Mouse (Mus musculus): Measurements from ENCODE around the gene Jade1. TPM values are rescaled to one million over a fixed set of nuclear protein-coding genes. Genes with fewer than 3 reads are reported as not detected.
A peak's percentile ranks its signal among the peaks of the same experiment; 100 is the strongest.

Jade1 gene
- total and polyA plus RNA-seq, 3 experiments: 116 to 150 (median 134) TPM

DNA sequence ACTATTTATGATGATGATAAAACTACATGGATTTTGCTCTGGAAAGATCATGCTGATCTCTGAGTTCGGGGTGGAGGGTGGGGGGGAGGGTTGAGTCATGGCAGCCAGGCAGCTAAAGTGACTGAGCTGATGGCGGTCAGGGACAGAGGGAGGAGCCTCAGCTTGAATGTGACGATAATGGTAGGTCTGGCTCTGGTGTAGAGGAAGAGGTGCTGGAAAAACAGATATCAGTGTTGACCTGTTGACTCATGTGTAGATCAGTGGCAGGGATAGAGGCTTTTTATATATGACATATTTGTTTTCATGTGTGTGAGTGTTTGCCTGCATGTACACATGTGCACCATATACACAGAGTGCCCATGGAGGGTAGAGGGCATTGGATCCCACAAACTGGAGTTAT is 3.9 kb upstream of the Jade1 start:
- Histone ChIP-seq H3K9ac (ENCODE audit: control insufficient read depth, low read depth, low read length, poor library complexity, severe bottlenecking) (no peak overlapping the region), H3K36me3 (ENCODE audit: control insufficient read depth in 1 of 2, insufficient read depth in 2 of 2, low read length in 2 of 2) (peaks cover 0 to 30% of the 10 kb centered on the region in 2 experiments; a peak in 2 of 4 replicates), H3K27me3 (ENCODE audit: control insufficient read depth in 1 of 2, insufficient read depth in 2 of 2, low read length in 2 of 2) (no peaks in the 10 kb centered on the region), H3K4me1 (ENCODE audit: control insufficient read depth in 1 of 2, insufficient read depth in 2 of 2, low read length in 2 of 2) (peaks cover 2 to 30% of the 10 kb centered on the region in 2 experiments), H3K9me3 (replicated peaks; ENCODE audit: insufficient read depth, low read length) (no peaks in the 10 kb centered on the region), H3K4me3 (ENCODE audit: control insufficient read depth in 1 of 2, insufficient read depth in 1 of 2, low read depth in 2 of 2, low read length in 2 of 2) (0 out of 4 replicates have a peak overlapping the region, but pooled peaks of 1 of the 2 experiments have one; percentile 12), H3K27ac (ENCODE audit: control insufficient read depth, low read depth, low read length) (peak overlapping the region; percentile 88), H3K79me2 (ENCODE audit: control insufficient read depth, insufficient read depth, low read length, poor library complexity) (peaks cover 14% of the 10 kb centered on the region)
- TF ChIP-seq POLR2AphosphoS5 (IDR thresholded peaks at IDR 0.05; ENCODE audit: borderline replicate concordance, low read depth, low read length) (no peak), EP300 (IDR thresholded peaks at IDR 0.05; ENCODE audit: low read depth in 1 of 2, low read length in 2 of 2) (peak; percentile 57 to 61), GATA1 (IDR thresholded peaks at IDR 0.05; ENCODE audit: low read depth, low read length) (peak; percentile 61), MAZ (IDR thresholded peaks at IDR 0.05; ENCODE audit: low read depth, low read length) (peak; percentile 22; the same call in 1 of the 2 replicates), KAT2A (conservative IDR thresholded peaks at IDR 0.05; ENCODE audit: low read depth, low read length) (no peak), ETS1 (IDR thresholded peaks at IDR 0.05; ENCODE audit: low read depth, low read length) (peak; percentile 49; the same call in 1 of the 2 replicates), BHLHE40 (IDR thresholded peaks at IDR 0.05; ENCODE audit: borderline replicate concordance, low read depth, low read length) (0 out of 2 replicates have a peak, but pooled peaks have one; percentile 12), MEF2A (IDR thresholded peaks at IDR 0.05; ENCODE audit: extremely low read depth, insufficient replicate concordance, low read depth, low read length, poor library complexity, severe bottlenecking) (no peak), MXI1 (IDR thresholded peaks at IDR 0.05; ENCODE audit: low read depth, low read length) (peak; percentile 27; the same call in 1 of the 2 replicates), TAL1 (IDR thresholded peaks at IDR 0.05; ENCODE audit: low read length) (peak; percentile 40), CHD1 (IDR thresholded peaks at IDR 0.05; ENCODE audit: low read depth, low read length) (no peak)
- DNase-seq (ENCODE audit: low read depth, low spot score): peak; percentile 72

DNA sequence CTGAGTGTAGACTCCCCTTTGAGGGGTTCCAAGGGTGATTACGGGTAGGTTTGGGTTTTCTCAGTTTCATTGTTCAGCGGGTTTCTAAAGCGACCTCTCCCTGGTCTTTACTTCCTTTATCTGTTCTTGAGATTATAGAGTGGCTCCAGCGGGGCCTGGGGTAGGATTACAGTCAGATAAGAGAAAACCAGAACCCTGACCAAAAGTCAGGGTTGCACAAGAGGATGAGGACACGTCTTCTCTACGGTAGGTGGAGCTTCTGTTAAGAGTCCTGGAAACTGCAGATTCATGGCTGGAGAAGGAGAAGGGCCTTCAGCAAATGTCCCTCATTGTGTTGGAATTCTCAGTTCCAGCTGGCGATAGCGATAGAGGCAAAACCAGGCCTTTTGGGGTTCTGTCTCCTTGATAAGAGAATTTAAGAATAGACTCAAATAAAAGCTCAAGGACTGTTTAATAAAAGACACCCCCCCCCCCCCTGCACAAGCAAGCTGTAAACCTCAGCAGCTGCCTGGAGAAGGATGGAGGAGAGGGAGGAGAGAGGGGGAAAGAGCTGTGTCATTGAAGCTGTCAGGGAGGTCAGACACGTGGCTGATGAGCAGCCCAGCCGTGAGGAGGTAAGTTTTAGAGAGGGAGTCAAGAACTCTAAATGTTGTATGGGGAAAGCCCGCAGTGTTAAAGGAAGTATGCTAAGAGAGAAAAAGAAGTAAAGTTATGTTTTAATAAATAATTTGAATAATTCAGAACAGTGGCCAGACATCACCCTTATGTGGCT is 2.6 kb upstream of the Jade1 start:
- Histone ChIP-seq H3K79me2 (ENCODE audit: control insufficient read depth, insufficient read depth, low read length, poor library complexity) (peaks cover 27% of the 10 kb centered on the region), H3K27me3 (ENCODE audit: control insufficient read depth in 1 of 2, insufficient read depth in 2 of 2, low read length in 2 of 2) (no peaks in the 10 kb centered on the region), H3K36me3 (ENCODE audit: control insufficient read depth in 1 of 2, insufficient read depth in 2 of 2, low read length in 2 of 2) (peaks cover 3 to 26% of the 10 kb centered on the region in 2 experiments), H3K4me1 (ENCODE audit: control insufficient read depth in 1 of 2, insufficient read depth in 2 of 2, low read length in 2 of 2) (peaks cover 2 to 30% of the 10 kb centered on the region in 2 experiments), H3K9ac (ENCODE audit: control insufficient read depth, low read depth, low read length, poor library complexity, severe bottlenecking) (peak overlapping the region; percentile 50), H3K27ac (ENCODE audit: control insufficient read depth, low read depth, low read length) (peak overlapping the region; percentile 88), H3K4me3 (ENCODE audit: control insufficient read depth in 1 of 2, insufficient read depth in 1 of 2, low read depth in 2 of 2, low read length in 2 of 2) (peak overlapping the region; percentile 24 to 50; a peak in 3 of 4 replicates), H3K9me3 (replicated peaks; ENCODE audit: insufficient read depth, low read length) (no peaks in the 10 kb centered on the region)
- peak; percentile 87 for DNase-seq (ENCODE audit: low read depth, low spot score)
- peak; percentile 70 for TF ChIP-seq TCF12 (IDR thresholded peaks at IDR 0.05; ENCODE audit: low read depth, low read length)
- TF ChIP-seq CTCF (IDR thresholded peaks at IDR 0.05 in 2 of 3, conservative IDR thresholded peaks at IDR 0.05 in 1 of 3; ENCODE audit: control insufficient read depth in 1 of 3, insufficient read depth in 1 of 3, low read depth in 2 of 3, low read length in 3 of 3, poor library complexity in 1 of 3, severe bottlenecking in 1 of 3): no peak
- TF ChIP-seq SIN3A (IDR thresholded peaks at IDR 0.05; ENCODE audit: low read length): peak; percentile 58; the same call in 1 of the 2 replicates
- TF ChIP-seq EP300 (IDR thresholded peaks at IDR 0.05; ENCODE audit: low read depth in 1 of 2, low read length in 2 of 2): peak; percentile 62 to 80
- TF ChIP-seq MYC (IDR thresholded peaks at IDR 0.05; ENCODE audit: low read depth, low read length): 0 out of 2 replicates have a peak, but pooled peaks have one; percentile 54
- peak in 1 of 2 experiments; percentile 54; a peak in 2 of 4 replicates for TF ChIP-seq POLR2A (IDR thresholded peaks at IDR 0.05; ENCODE audit: control insufficient read depth in 1 of 2, insufficient read depth in 1 of 2, low read depth in 1 of 2, low read length in 2 of 2, poor library complexity in 1 of 2)
- TF ChIP-seq TAL1 (IDR thresholded peaks at IDR 0.05; ENCODE audit: low read length): peak; percentile 58
- peak; percentile 81 for TF ChIP-seq ETS1 (IDR thresholded peaks at IDR 0.05; ENCODE audit: low read depth, low read length)
- TF ChIP-seq MAX (IDR thresholded peaks at IDR 0.05; ENCODE audit: low read length): peak; percentile 79
- TF ChIP-seq RCOR1 (IDR thresholded peaks at IDR 0.05; ENCODE audit: low read depth, low read length): peak; percentile 85
- no peak for TF ChIP-seq HCFC1 (IDR thresholded peaks at IDR 0.05; ENCODE audit: low read depth, low read length)
- TF ChIP-seq GATA1 (IDR thresholded peaks at IDR 0.05; ENCODE audit: low read depth, low read length): peak; percentile 90
- peak; percentile 88 for TF ChIP-seq MXI1 (IDR thresholded peaks at IDR 0.05; ENCODE audit: low read depth, low read length)
- TF ChIP-seq USF1 (IDR thresholded peaks at IDR 0.05; ENCODE audit: low read depth, low read length): 0 out of 2 replicates have a peak, but pooled peaks have one; percentile 24
- TF ChIP-seq SMC3 (IDR thresholded peaks at IDR 0.05; ENCODE audit: low read depth, low read length): no peak
